ENCODE assay signal across 7 mouse cellular contexts in genomic region chr8:104099347-104100099, GRCm38 (mm10). TPM values are rescaled to one million over a fixed set of nuclear protein-coding genes. Genes with fewer than 3 reads are reported as not detected.
DNase-seq lines count a peak whose midpoint lies in the region; ATAC-seq and TF ChIP-seq lines count a peak whose summit lies in the region.

No protein-coding gene starts in this region.

- TF ChIP-seq POLR2A in testis, adult 2 months (IDR thresholded peaks at IDR 0.05; ENCODE audit: control insufficient read depth, low read depth, low read length): no peak; the same call in 1 of the 2 replicates

- H3K4me1 ChIP-seq in E14TG2a.4 (replicated peaks; ENCODE audit: low read depth, low read length): peaks cover 28% of the 10 kb centered on the region
- peaks cover 14% of the 10 kb centered on the region for H3K4me1 ChIP-seq in kidney, embryonic 15.5 days
- H3K4me1 ChIP-seq in testis, adult 2 months (ENCODE audit: control insufficient read depth, insufficient read depth, low read length): peaks cover 12% of the 10 kb centered on the region

- H3K9me3 ChIP-seq in E14TG2a.4 (ENCODE audit: low read length): no peaks in the 10 kb centered on the region
- H3K9me3 ChIP-seq in kidney, embryonic 15.5 days (replicated peaks): no peaks in the 10 kb centered on the region

- no peak overlapping the region for H3K4me2 ChIP-seq in kidney, embryonic 15.5 days

- peak overlapping the region; percentile 75 for H3K27ac ChIP-seq in kidney, embryonic 15.5 days
- H3K27ac ChIP-seq in testis, adult 2 months (ENCODE audit: control insufficient read depth, insufficient read depth, low read depth, low read length): peak overlapping the region; percentile 47; the same call in 1 of the 2 replicates

- TF ChIP-seq CTCF in E14TG2a.4 (conservative IDR thresholded peaks at IDR 0.05; ENCODE audit: low read length): no peak
- no peak for TF ChIP-seq CTCF in testis, adult 2 months (IDR thresholded peaks at IDR 0.05; ENCODE audit: control insufficient read depth, insufficient read depth, insufficient replicate concordance, low read depth, low read length)

- no peak overlapping the region for H3K9ac ChIP-seq in kidney, embryonic 15.5 days

- peaks cover 96% of the 10 kb centered on the region for H3K27me3 ChIP-seq in E14TG2a.4 (ENCODE audit: insufficient read depth, low read length)
- no peaks in the 10 kb centered on the region for H3K27me3 ChIP-seq in kidney, embryonic 15.5 days
- no peaks in the 10 kb centered on the region for H3K27me3 ChIP-seq in testis, adult 2 months (ENCODE audit: control insufficient read depth, insufficient read depth, low read length)

- H3K36me3 ChIP-seq in E14TG2a.4 (ENCODE audit: insufficient read depth, low read length): no peaks in the 10 kb centered on the region
- no peaks in the 10 kb centered on the region for H3K36me3 ChIP-seq in kidney, embryonic 15.5 days
- H3K36me3 ChIP-seq in testis, adult 2 months (ENCODE audit: control insufficient read depth, insufficient read depth, low read length): no peaks in the 10 kb centered on the region

- DNase-seq in adrenal gland, postnatal 36 days: peak; percentile 36 to 62
- DNase-seq in heart, adult 8-10 months (ENCODE audit: low spot score): peak; percentile 45
- peak; percentile 80 for DNase-seq in lung, postnatal 25 days (ENCODE audit: low spot score)
- DNase-seq in left cerebral cortex, adult 8-10 months (ENCODE audit: low spot score in 2 of 2): no peak

- H3K4me3 ChIP-seq in E14TG2a.4 (replicated peaks; ENCODE audit: low read length): peak overlapping the region; percentile 45
- H3K4me3 ChIP-seq in kidney, embryonic 15.5 days (replicated peaks): no peak overlapping the region
- H3K4me3 ChIP-seq in testis, adult 2 months (ENCODE audit: control insufficient read depth, low read depth, low read length): peak overlapping the region; percentile 46

- no peak; the same call in 1 of the 2 replicates for ATAC-seq in kidney, embryonic 15.5 days (replicated peaks; ENCODE audit: low FRiP score)

- 58% methylated on average over 20 of the region's 20 CpGs for WGBS in kidney, embryonic 15.5 days

RNA-seq across cellular contexts. Expression of gene Cdh5, which starts 1.9 kb away (rescaled TPM):
- total RNA-seq in adrenal gland, postnatal 36 days (2021): 10 to 100 TPM; 44.1 to 61.4 TPM
- 100 to 1,000 TPM in 3 of 4 experiments, 10 to 100 TPM in 1; 92.8 to 120 (median 112) TPM for total RNA-seq in heart, adult 8-10 months (2022)
- polyA plus RNA-seq in kidney, embryonic 15.5 days (2015; fragmentation: Nextera tagmentation; extraction: Ambion mirVana): 35.9 and 38.3 TPM in 2 replicates
- polyA plus RNA-seq in testis, adult 2 months (2012; rRNA removed): 3.0 and 3.7 TPM in 2 replicates
- 10 to 100 TPM in 3 of 4 experiments, 1 to 10 TPM in 1; 8.4 to 13.3 (median 11.6) TPM for total RNA-seq in left cerebral cortex, adult 8-10 months (2022)

Comparison
In these comparisons a context has a peak if more than half of its experiments do, and no peak if none do; other contexts are left out.
1. DNase-seq: peak in adrenal gland, postnatal 36 days (2 of 2), heart, adult 8-10 months (single experiment) and lung, postnatal 25 days (single experiment); none in left cerebral cortex, adult 8-10 months (0 of 2).